Mouse (Mus musculus): ENCODE data around the gene Slc38a8. TPM values are rescaled to one million over a fixed set of nuclear protein-coding genes. Genes with fewer than 3 reads are reported as not detected.

Gene Slc38a8
- polyA plus RNA-seq, 1 experiment from 2014 or later: not detected

DNA sequence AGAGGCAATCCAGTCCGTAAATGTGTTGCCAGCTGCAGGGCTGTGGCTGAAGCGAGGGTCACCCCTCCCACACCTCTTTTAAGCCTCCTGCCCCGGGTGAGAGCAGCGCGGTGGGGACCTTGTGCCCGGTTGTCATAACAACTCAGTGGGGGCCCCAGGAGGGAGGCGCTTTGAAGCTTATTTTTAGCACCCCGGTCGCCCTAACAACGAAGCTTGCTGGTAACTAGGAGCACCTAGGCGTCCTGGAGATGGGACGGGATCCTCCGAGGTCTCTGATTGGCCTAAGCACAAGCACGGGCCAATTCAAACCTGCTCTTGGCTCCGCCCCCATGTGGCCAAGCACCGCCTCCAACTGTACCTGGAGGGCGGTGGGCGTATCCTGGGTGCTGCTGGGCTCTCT is 35.4 kb downstream of the Slc38a8 start:
- DNase-seq (ENCODE audit: low spot score) (no peak), ATAC-seq (ENCODE audit: low FRiP score) (no peak)
- Histone ChIP-seq H3K4me3 (replicated peaks; ENCODE audit: low read length) (no peak overlapping the region), H3K4me2 (replicated peaks) (peak overlapping the region; percentile 39), H3K27me3 (ENCODE audit: control insufficient read depth, insufficient read depth, low read length) (0 out of 2 replicates have a peak, but pooled peaks cover 3% of the 10 kb centered on the region), H3K4me1 (replicated peaks; ENCODE audit: control insufficient read depth, insufficient read depth, low read length) (peaks cover 37% of the 10 kb centered on the region), H3K36me3 (replicated peaks; ENCODE audit: control insufficient read depth, insufficient read depth) (no peaks in the 10 kb centered on the region), H3K9ac (no peak overlapping the region), H3K9me3 (ENCODE audit: control insufficient read depth, low read length) (no peaks in the 10 kb centered on the region), H3K27ac (0 out of 2 replicates have a peak overlapping the region, but pooled peaks have one; percentile 54)
- WGBS: 1% methylated on average over 18 of the region's 18 CpGs

DNA sequence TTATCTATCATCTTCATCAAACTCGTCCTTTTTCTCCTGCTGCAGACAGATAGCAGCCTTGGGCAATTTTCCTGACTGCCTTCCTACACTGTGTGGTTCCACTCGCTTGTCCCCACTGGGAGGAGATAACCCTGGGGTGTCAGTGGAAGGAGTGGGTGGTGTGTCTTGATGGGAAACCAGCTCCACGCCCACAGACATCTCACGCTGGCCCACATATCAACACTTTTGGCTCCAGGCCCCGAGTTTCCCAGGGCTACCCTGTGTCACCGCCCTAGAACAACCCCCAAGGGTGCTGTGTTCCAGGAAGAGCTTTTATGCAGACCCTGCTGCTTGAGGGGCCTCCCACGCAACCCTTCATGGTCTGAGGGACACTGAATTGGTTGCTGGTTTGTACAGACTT is 37.8 kb downstream of the Slc38a8 start:
- DNase-seq (ENCODE audit: low spot score): no peak
- H3K4me3 ChIP-seq (replicated peaks; ENCODE audit: low read length): no peak overlapping the region
- H3K36me3 ChIP-seq (replicated peaks; ENCODE audit: control insufficient read depth, insufficient read depth): no peaks in the 10 kb centered on the region
- H3K9ac ChIP-seq: no peak overlapping the region
- H3K27ac ChIP-seq: no peak overlapping the region
- 0 out of 2 replicates have a peak, but pooled peaks cover 3% of the 10 kb centered on the region for H3K27me3 ChIP-seq (ENCODE audit: control insufficient read depth, insufficient read depth, low read length)
- ATAC-seq (ENCODE audit: low FRiP score): no peak
- 25% methylated on average over 7 of the region's 7 CpGs for WGBS
- no peak overlapping the region for H3K4me2 ChIP-seq (replicated peaks)
- H3K9me3 ChIP-seq (ENCODE audit: control insufficient read depth, low read length): no peaks in the 10 kb centered on the region
- peaks cover 50% of the 10 kb centered on the region for H3K4me1 ChIP-seq (replicated peaks; ENCODE audit: control insufficient read depth, insufficient read depth, low read length)

DNA sequence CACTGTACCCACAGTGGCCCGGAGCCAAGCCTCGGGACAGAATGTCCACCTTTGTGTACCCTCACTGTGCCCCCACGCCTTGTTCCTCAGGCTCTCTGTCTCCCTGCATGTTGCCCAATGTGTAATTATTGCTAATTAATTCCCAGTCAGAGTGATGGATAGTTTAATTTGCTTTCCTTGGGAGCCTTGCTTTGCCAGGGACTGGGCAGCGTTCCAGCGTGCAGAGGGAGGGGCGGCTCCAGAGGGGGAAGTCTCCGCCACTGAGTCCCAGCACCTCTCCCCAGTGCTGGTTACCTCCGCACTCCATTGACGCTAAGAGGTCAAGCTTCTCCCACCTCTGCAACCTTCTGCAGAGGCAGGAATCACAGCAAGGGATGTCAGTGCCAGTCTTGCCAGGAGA is 40.1 kb downstream of the Slc38a8 start:
- peak overlapping the region; percentile 27 for H3K27ac ChIP-seq
- no peak overlapping the region for H3K4me3 ChIP-seq (replicated peaks; ENCODE audit: low read length)
- H3K4me2 ChIP-seq (replicated peaks): no peak overlapping the region
- H3K36me3 ChIP-seq (replicated peaks; ENCODE audit: control insufficient read depth, insufficient read depth): no peaks in the 10 kb centered on the region
- peaks cover 41% of the 10 kb centered on the region for H3K4me1 ChIP-seq (replicated peaks; ENCODE audit: control insufficient read depth, insufficient read depth, low read length)
- ATAC-seq (ENCODE audit: low FRiP score) (peak; percentile 52; the same call in 1 of the 2 replicates), DNase-seq (ENCODE audit: low spot score) (peak; percentile 78)
- H3K27me3 ChIP-seq (ENCODE audit: control insufficient read depth, insufficient read depth, low read length): no peaks in the 10 kb centered on the region
- no peak overlapping the region for H3K9ac ChIP-seq
- 37% methylated on average over 9 of the region's 9 CpGs for WGBS
- no peaks in the 10 kb centered on the region for H3K9me3 ChIP-seq (ENCODE audit: control insufficient read depth, low read length)

DNA sequence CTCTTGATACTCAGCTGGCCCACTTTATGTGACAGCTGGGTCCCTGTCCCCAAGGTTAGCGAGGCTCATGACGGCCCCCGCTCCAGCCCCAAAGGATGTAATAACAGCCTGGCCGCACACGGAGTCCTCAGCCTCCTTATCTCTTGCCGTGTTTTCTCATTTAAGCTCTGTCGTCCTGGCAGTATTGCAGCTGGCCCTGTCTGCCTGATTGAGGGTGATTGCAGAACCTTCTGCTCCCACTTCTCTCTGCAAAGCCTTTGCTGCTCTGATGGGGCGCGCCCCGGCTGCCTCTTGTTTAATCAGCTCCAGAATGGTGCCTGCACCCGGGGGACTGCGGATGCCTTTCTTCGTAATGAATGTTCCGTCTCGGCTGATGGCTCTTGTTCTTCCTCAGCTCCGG is 41.8 kb downstream of the Slc38a8 start:
- Histone ChIP-seq H3K27ac (peak overlapping the region; percentile 49), H3K9ac (no peak overlapping the region), H3K9me3 (ENCODE audit: control insufficient read depth, low read length) (no peaks in the 10 kb centered on the region), H3K4me1 (replicated peaks; ENCODE audit: control insufficient read depth, insufficient read depth, low read length) (peaks cover 27% of the 10 kb centered on the region; the same call in 1 of the 2 replicates), H3K4me3 (replicated peaks; ENCODE audit: low read length) (no peak overlapping the region), H3K27me3 (ENCODE audit: control insufficient read depth, insufficient read depth, low read length) (no peaks in the 10 kb centered on the region), H3K4me2 (replicated peaks) (no peak overlapping the region), H3K36me3 (replicated peaks; ENCODE audit: control insufficient read depth, insufficient read depth) (no peaks in the 10 kb centered on the region)
- 18% methylated on average over 16 of the region's 16 CpGs for WGBS
- ATAC-seq (ENCODE audit: low FRiP score) (no peak), DNase-seq (ENCODE audit: low spot score) (peak; percentile 69)

DNA sequence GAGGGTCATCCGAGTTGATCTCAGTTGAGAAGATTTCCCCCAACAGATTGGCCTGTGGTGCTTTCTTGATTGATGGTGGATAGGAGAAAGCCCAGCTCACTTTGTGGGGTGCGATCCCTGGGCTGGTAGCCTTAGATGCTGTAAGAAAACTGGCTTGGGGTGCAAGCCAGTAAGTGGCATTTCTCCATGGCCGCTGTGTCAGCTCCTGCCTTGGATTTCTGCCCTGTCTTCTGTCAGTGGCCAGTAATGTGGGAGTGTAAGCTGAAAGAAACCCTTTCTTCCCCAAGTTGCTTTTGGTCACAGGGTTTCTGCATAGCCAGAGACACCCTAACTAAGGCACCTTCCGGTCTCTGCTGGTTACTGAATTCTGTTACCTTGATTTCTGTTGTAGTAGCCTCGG is 45.5 kb downstream of the Slc38a8 start:
- 82% methylated on average over 5 of the region's 5 CpGs for WGBS
- Histone ChIP-seq H3K4me2 (replicated peaks) (no peak overlapping the region), H3K9me3 (ENCODE audit: control insufficient read depth, low read length) (no peaks in the 10 kb centered on the region), H3K4me3 (replicated peaks; ENCODE audit: low read length) (no peak overlapping the region), H3K27me3 (ENCODE audit: control insufficient read depth, insufficient read depth, low read length) (no peaks in the 10 kb centered on the region), H3K4me1 (replicated peaks; ENCODE audit: control insufficient read depth, insufficient read depth, low read length) (peaks cover 12% of the 10 kb centered on the region; the same call in 1 of the 2 replicates), H3K27ac (no peak overlapping the region), H3K36me3 (replicated peaks; ENCODE audit: control insufficient read depth, insufficient read depth) (no peaks in the 10 kb centered on the region), H3K9ac (no peak overlapping the region)
- no peak for DNase-seq (ENCODE audit: low spot score)
- ATAC-seq (ENCODE audit: low FRiP score): no peak

DNA sequence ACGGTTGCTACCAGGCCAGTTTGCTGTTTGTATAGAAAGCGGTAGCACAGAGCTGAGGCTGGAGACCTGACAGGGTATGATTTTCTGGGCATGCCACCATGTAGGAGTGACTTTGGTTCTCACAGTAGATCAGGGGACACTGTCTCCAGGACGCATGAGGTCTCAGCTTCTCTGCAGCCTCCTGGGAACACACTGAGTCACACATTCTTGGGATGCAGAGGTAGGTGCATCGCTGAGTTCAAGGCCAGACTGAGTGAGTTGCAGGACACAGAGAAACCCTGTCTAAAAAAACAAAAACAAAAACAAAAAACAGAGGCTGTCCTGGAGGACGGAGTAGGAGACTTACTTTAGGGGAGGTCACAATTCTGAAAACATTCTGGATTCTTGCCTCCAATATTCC is 48.6 kb downstream of the Slc38a8 start:
- WGBS: 93% methylated on average over 5 of the region's 5 CpGs
- DNase-seq (ENCODE audit: low spot score) (no peak), ATAC-seq (ENCODE audit: low FRiP score) (no peak)
- Histone ChIP-seq H3K9ac (no peak overlapping the region), H3K36me3 (replicated peaks; ENCODE audit: control insufficient read depth, insufficient read depth) (no peaks in the 10 kb centered on the region), H3K27ac (no peak overlapping the region), H3K4me3 (replicated peaks; ENCODE audit: low read length) (no peak overlapping the region), H3K9me3 (ENCODE audit: control insufficient read depth, low read length) (no peaks in the 10 kb centered on the region), H3K4me1 (replicated peaks; ENCODE audit: control insufficient read depth, insufficient read depth, low read length) (no peaks in the 10 kb centered on the region), H3K27me3 (ENCODE audit: control insufficient read depth, insufficient read depth, low read length) (peaks cover 8% of the 10 kb centered on the region; the same call in 1 of the 2 replicates), H3K4me2 (replicated peaks) (no peak overlapping the region)

DNA sequence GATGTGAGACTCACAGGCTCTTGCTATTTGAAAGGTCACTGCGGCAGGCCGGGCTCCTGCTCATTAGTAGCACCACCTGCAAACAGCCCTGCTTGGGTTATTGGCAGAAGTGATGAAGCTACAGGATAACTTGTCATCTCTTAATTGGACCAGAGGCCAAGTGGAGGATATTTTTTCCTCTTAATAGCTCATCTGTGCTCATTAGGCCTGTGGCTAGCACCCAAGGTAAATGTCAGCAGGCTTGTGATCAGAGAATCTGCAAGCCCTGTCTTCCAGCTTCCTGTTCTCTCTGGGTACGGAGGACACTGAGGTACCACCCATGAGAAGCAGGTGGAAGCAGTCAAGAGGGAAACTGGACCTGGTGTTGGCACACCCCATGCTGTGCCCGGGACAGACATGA is 50.4 kb downstream of the Slc38a8 start:
- H3K36me3 ChIP-seq (replicated peaks; ENCODE audit: control insufficient read depth, insufficient read depth): no peaks in the 10 kb centered on the region
- H3K27me3 ChIP-seq (ENCODE audit: control insufficient read depth, insufficient read depth, low read length): peaks cover 8% of the 10 kb centered on the region; the same call in 1 of the 2 replicates
- H3K9ac ChIP-seq: no peak overlapping the region

DNA sequence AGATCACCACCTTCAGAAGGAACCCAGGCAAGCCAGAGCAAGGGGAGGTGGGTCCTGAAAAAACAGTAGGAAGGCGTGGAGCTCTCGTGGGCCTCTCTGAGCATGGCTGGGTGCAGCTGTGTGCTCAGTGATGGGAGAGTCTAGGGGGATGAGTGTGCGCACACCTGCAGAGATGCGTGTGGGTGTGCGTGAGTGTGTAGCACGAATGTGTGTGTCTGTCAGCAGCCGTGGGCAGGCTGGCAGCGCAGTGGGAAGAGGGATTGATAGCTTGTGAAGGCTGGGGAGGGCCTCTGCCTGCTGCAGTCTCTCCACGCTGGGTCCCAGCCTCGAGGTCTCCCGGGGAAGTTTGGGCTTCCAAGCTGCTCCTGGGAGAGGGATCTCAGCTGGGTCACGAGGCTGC is 51.9 kb downstream of the Slc38a8 start:
- DNase-seq (ENCODE audit: low spot score) (no peak), ATAC-seq (ENCODE audit: low FRiP score) (no peak)
- Histone ChIP-seq H3K4me1 (replicated peaks; ENCODE audit: control insufficient read depth, insufficient read depth, low read length) (no peaks in the 10 kb centered on the region), H3K4me3 (replicated peaks; ENCODE audit: low read length) (no peak overlapping the region), H3K27ac (no peak overlapping the region), H3K9ac (no peak overlapping the region), H3K36me3 (replicated peaks; ENCODE audit: control insufficient read depth, insufficient read depth) (no peaks in the 10 kb centered on the region), H3K27me3 (ENCODE audit: control insufficient read depth, insufficient read depth, low read length) (peaks cover 8% of the 10 kb centered on the region; the same call in 1 of the 2 replicates), H3K9me3 (ENCODE audit: control insufficient read depth, low read length) (no peaks in the 10 kb centered on the region), H3K4me2 (replicated peaks) (no peak overlapping the region)
- 74% methylated on average over 12 of the region's 12 CpGs for WGBS

More for the DNA sequence above, 50.4 kb downstream of the Slc38a8 start:
- WGBS: 85% methylated on average over 4 of the region's 4 CpGs
- H3K9me3 ChIP-seq (ENCODE audit: control insufficient read depth, low read length): no peaks in the 10 kb centered on the region
- H3K27ac ChIP-seq: no peak overlapping the region
- H3K4me1 ChIP-seq (replicated peaks; ENCODE audit: control insufficient read depth, insufficient read depth, low read length): no peaks in the 10 kb centered on the region
- DNase-seq (ENCODE audit: low spot score) (no peak), ATAC-seq (ENCODE audit: low FRiP score) (no peak)
- no peak overlapping the region for H3K4me2 ChIP-seq (replicated peaks)
- H3K4me3 ChIP-seq (replicated peaks; ENCODE audit: low read length): no peak overlapping the region

DNA sequence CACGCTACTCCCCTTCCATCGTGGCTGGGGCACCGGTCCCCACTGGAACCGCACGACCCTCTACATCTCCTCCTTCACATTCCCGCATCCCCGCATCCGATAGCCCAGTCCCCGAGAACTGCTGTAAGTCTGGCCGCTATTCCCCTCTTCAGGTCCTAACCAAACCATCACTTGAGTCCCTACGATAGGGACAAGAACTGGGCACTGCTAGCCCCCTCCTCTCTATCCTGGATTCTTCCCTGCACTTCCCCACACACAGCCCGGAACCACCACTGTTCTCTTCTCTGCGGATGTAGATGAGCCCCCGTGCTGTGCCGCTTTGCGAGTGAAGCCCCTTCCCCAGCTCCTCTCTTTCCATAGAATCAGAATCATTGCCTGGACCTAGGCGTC is 53.7 kb downstream of the Slc38a8 start:
- DNase-seq (ENCODE audit: low spot score) (no peak), ATAC-seq (ENCODE audit: low FRiP score) (no peak)
- under 1% methylated on average over 17 of the region's 17 CpGs for WGBS
- Histone ChIP-seq H3K9ac (peak overlapping the region; percentile 79), H3K4me3 (replicated peaks; ENCODE audit: low read length) (peak overlapping the region; percentile 72), H3K4me1 (replicated peaks; ENCODE audit: control insufficient read depth, insufficient read depth, low read length) (no peaks in the 10 kb centered on the region), H3K27ac (no peak overlapping the region), H3K27me3 (ENCODE audit: control insufficient read depth, insufficient read depth, low read length) (peaks cover 8% of the 10 kb centered on the region; the same call in 1 of the 2 replicates), H3K36me3 (replicated peaks; ENCODE audit: control insufficient read depth, insufficient read depth) (no peaks in the 10 kb centered on the region), H3K4me2 (replicated peaks) (peak overlapping the region; percentile 87), H3K9me3 (ENCODE audit: control insufficient read depth, low read length) (no peaks in the 10 kb centered on the region)

Data from hindbrain, embryonic 14.5 days (tissue).